Mouse (Mus musculus): ENCODE measurements at regions not wholly inside any gene's neighbourhood (a gene's known extent, or its start where the extent isn't known, plus 50 kb on each side); places are given as distances from the start of the nearest gene placed in this dataset.

DNA sequence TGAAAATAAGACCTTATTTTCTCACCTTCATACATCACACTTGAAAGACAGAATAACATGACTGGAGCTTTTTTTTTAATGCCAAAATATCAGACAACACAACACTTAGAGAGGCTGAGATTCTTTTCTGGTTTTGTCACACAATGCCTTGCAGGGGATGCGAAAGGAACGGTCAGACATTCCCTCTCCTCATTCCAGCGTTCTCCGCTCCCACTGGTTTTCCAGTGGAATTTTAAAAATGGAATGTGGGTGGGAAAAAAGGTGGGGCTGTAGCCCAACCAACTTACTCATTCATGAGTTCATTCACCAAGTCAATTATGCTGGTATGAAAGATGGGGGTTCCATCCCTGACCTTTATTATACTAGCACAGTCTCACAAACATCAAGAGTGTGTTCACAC lies 169.6 kb upstream of the Erbb4 start:
- H3K27me3 ChIP-seq = no peaks in the 10 kb centered on the region
- no peak overlapping the region for H3K27ac ChIP-seq (replicated peaks)
- WGBS = 82% methylated on average over 4 of the region's 4 CpGs
- no peak overlapping the region for H3K4me2 ChIP-seq
- H3K4me1 ChIP-seq (replicated peaks) = no peaks in the 10 kb centered on the region
- no peaks in the 10 kb centered on the region for H3K9me3 ChIP-seq
- no peak for ATAC-seq (ENCODE audit: low FRiP score, low read depth)
- H3K36me3 ChIP-seq = no peaks in the 10 kb centered on the region
- H3K9ac ChIP-seq = no peak overlapping the region
- no peak overlapping the region for H3K4me3 ChIP-seq

DNA sequence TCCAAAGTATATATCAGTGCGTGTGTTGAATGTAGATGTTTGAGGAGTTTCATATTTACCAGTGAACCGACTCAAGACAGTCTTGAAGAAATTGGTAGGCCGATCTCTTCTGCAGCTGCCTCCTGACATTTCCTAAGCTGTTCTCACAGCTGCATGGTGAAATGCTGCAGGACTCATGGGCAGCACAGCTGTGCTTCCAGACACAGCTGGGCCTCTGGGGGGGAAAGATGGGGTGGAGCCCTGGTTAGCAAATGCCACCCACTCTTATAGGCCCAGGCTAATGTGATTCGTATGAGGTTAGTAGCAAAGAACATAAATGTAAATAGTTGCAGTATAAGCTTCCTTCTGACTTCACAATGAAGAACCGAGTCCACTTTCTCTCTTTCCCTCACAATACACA lies 139.8 kb upstream of the Erbb4 start:
- ATAC-seq (ENCODE audit: low FRiP score, low read depth) = no peak
- Histone ChIP-seq H3K4me2 (no peak overlapping the region), H3K4me1 (replicated peaks) (no peaks in the 10 kb centered on the region), H3K27ac (replicated peaks) (no peak overlapping the region), H3K4me3 (no peak overlapping the region), H3K9me3 (no peaks in the 10 kb centered on the region), H3K27me3 (no peaks in the 10 kb centered on the region), H3K36me3 (no peaks in the 10 kb centered on the region), H3K9ac (no peak overlapping the region)
- 87% methylated on average over 5 of the region's 5 CpGs for WGBS

DNA sequence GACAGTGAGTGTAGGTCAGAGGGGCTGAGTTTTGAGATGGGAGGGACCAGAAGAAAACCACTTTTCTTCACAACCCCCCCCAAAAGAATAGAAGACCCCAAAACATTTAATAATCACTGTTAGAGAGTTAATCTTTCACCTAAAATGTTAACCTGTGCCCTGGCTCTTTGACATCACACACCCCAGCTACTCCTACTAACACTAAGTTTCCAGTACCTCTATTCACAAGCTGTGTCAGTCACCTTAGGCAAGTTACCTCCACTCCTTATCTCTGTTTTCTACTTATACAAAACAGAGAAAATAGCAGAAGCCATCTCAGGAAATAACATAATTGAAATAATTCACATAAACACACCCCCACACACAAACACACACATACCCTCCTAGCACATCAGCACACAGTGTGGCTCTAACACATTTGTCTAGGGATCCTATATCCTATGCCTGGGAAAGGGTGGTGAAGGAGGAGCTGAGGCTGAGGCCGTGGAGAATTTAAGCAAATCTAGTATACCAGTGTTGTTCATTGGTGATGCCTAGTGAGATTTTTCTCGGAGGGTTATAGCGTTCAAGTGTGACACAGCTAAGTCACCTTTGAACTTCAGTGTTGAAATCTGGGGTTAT lies 134.5 kb upstream of the Erbb4 start:
- H3K27me3 ChIP-seq = no peaks in the 10 kb centered on the region
- peak overlapping the region; percentile 48; the same call in 1 of the 2 replicates for H3K9ac ChIP-seq
- 87% methylated on average over 3 of the region's 3 CpGs for WGBS
- peak overlapping the region; percentile 72 for H3K4me2 ChIP-seq
- 0 out of 2 replicates have a peak, but pooled peaks have one; percentile 27 for ATAC-seq (ENCODE audit: low FRiP score, low read depth)
- no peaks in the 10 kb centered on the region for H3K36me3 ChIP-seq
- no peaks in the 10 kb centered on the region for H3K9me3 ChIP-seq
- peaks cover 4% of the 10 kb centered on the region; the same call in 1 of the 2 replicates for H3K4me1 ChIP-seq (replicated peaks)
- H3K4me3 ChIP-seq = peak overlapping the region; percentile 43
- H3K27ac ChIP-seq (replicated peaks) = no peak overlapping the region

GRCm38 (mm10) chr1:69241502-69242214 lies 133.8 kb upstream of the Erbb4 start:
- peak; percentile 87 for ATAC-seq (ENCODE audit: low FRiP score, low read depth)
- H3K27me3 ChIP-seq = no peaks in the 10 kb centered on the region
- H3K36me3 ChIP-seq = no peaks in the 10 kb centered on the region
- H3K9ac ChIP-seq = peak overlapping the region; percentile 48
- WGBS = 15% methylated on average over 11 of the region's 11 CpGs
- peaks cover 4% of the 10 kb centered on the region; the same call in 1 of the 2 replicates for H3K4me1 ChIP-seq (replicated peaks)
- H3K9me3 ChIP-seq = no peaks in the 10 kb centered on the region
- no peak overlapping the region for H3K27ac ChIP-seq (replicated peaks)
- peak overlapping the region; percentile 43 for H3K4me3 ChIP-seq
- H3K4me2 ChIP-seq = peak overlapping the region; percentile 72

GRCm38 (mm10) chr1:69227864-69228263 lies 120.0 kb upstream of the Erbb4 start:
- no peaks in the 10 kb centered on the region for H3K27me3 ChIP-seq
- no peaks in the 10 kb centered on the region for H3K36me3 ChIP-seq
- H3K4me3 ChIP-seq = no peak overlapping the region
- H3K4me2 ChIP-seq = no peak overlapping the region
- ATAC-seq (ENCODE audit: low FRiP score, low read depth) = no peak
- H3K9me3 ChIP-seq = no peaks in the 10 kb centered on the region
- H3K27ac ChIP-seq (replicated peaks) = no peak overlapping the region
- H3K9ac ChIP-seq = no peak overlapping the region
- H3K4me1 ChIP-seq (replicated peaks) = no peaks in the 10 kb centered on the region

DNA sequence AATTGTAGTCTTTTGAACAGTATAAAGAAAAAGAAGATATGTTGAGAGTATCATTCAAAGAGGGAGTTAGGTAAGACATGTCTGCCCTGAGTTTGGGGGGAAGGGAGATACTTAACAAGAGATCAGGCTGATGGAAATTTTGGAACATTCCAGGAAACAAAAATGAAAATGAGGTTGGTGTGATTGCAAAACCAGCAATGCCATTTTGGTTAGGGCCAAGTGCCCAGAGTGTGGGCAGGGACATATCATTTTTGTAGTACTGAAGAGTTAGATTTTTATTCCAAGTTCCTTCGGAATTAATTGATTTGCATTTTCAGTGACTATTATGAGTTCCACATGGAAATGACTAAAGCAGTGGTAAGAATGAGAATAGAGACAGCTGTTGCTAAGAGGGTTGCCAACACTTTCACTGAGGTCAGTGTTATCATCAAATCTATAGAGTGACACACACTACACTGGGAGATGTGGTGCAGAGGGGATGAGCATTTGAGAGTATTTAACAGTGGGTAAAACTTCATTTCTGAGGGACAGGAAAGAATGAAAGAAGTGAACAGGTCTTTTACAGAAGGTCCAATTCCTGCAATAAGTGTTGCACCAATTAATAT lies 105.1 kb upstream of the Erbb4 start:
- 94% methylated on average over 1 of the region's 1 CpGs for WGBS
- no peak overlapping the region for H3K4me3 ChIP-seq
- no peaks in the 10 kb centered on the region for H3K4me1 ChIP-seq (replicated peaks)
- no peak overlapping the region for H3K9ac ChIP-seq
- ATAC-seq (ENCODE audit: low FRiP score, low read depth) = no peak
- H3K36me3 ChIP-seq = no peaks in the 10 kb centered on the region
- no peak overlapping the region for H3K4me2 ChIP-seq
- no peaks in the 10 kb centered on the region for H3K9me3 ChIP-seq
- H3K27me3 ChIP-seq = no peaks in the 10 kb centered on the region
- no peak overlapping the region for H3K27ac ChIP-seq (replicated peaks)

DNA sequence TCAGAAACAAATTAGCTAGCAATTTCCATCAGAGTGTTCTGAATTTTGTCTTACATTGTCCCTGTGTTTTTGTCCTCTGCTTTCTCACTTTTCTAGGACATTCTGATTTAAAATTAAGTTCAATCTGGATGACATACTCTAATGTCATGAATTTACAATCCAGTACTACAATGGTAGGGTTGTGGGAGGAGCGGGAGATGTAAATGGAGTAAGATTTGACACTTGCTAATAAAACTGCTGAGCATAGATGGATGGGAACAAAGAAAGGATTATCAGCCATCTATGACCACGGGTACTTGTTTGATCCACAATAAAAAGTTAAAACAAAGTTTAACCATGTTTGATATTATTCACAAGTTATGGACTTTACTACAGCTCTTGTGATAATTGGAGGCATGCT lies 94.9 kb upstream of the Erbb4 start:
- Histone ChIP-seq H3K4me3 (no peak overlapping the region), H3K4me1 (replicated peaks) (no peaks in the 10 kb centered on the region), H3K9ac (no peak overlapping the region), H3K4me2 (no peak overlapping the region), H3K9me3 (no peaks in the 10 kb centered on the region), H3K36me3 (no peaks in the 10 kb centered on the region), H3K27me3 (no peaks in the 10 kb centered on the region), H3K27ac (replicated peaks) (no peak overlapping the region)
- 77% methylated on average over 2 of the region's 2 CpGs for WGBS
- no peak for ATAC-seq (ENCODE audit: low FRiP score, low read depth)

DNA sequence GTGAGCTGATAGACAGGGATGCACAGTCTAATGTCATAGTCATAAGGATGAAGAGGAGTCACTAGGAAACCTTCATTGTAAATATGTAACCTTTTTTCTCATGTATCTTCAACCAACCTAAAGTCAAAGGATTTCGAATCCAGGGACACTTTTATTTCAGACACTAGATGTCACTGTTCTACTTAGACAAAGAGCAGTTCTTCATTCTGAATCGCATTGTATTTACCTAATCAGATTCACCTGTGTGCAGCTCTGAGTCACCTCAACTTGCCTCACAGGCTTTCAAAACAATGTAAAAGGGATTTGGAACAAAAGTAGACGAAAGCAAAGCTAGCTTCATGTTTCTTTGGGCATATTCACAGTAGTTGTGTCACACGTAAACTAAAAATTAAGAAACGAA lies 57.3 kb upstream of the Erbb4 start:
- ATAC-seq (ENCODE audit: low FRiP score, low read depth) = no peak
- Histone ChIP-seq H3K9me3 (no peaks in the 10 kb centered on the region), H3K27me3 (no peaks in the 10 kb centered on the region), H3K9ac (no peak overlapping the region), H3K27ac (replicated peaks) (no peak overlapping the region), H3K36me3 (no peaks in the 10 kb centered on the region), H3K4me3 (no peak overlapping the region), H3K4me2 (no peak overlapping the region), H3K4me1 (replicated peaks) (no peaks in the 10 kb centered on the region)
- 62% methylated on average over 5 of the region's 5 CpGs for WGBS
